Mouse (Mus musculus): ENCODE results near the gene Fam120b.

Fam120b gene

GRCm38 (mm10) chr17:15395997-15396675 is at the start of gene Fam120b:
Fam120b (plus strand) TSS chr17:15396202.
- DNase-seq (ENCODE audit: extremely low spot score, low read depth, low spot score): peak; percentile 75

DNA sequence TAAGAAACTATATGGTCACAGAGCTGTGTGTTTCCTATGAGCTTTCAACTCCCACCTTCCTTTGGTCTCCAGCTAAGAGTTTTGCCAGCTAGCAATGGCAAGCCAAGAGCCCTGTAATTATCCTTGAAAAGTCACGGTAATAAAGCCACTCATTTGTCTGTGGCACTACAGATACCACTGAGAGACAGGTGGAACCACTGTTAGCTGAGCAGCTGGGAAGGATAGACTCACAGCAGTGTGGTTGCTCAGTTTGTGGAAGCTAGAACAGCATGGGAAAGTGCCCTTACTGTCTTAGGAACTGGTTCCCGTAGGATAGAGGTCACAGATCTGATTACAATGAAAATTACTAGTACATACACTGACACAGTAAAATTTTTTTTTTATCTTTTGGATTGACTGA is 45.9 kb upstream of the Fam120b start:
- no peak for DNase-seq (ENCODE audit: extremely low spot score, low read depth, low spot score)

GRCm38 (mm10) chr17:15352869-15353610 is 43.0 kb upstream of the Fam120b start:
- DNase-seq (ENCODE audit: extremely low spot score, low read depth, low spot score): no peak

- no peak for DNase-seq (ENCODE audit: extremely low spot score, low read depth, low spot score)
Observed at GRCm38 (mm10) chr17:15354006-15354405, 42.0 kb upstream of the Fam120b start.

DNA sequence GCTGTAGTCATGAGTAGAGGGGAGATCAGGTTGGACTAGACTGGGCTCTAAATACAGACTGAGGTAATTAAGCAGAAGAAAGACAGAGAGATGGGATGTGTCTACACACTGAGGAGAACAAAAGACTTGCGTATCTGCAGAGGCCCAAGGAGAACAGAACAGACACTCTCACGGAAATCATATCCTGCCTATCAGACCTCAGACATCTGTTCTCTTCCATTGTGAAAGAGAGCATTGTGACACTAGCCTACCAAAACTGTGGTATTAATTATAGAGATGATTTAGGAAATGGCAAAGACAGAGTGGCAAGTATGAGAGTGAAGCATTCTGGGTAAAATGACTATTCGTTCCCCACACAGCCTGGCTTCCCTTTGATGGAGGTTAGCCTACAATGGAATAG is 40.9 kb upstream of the Fam120b start:
- DNase-seq (ENCODE audit: extremely low spot score, low read depth, low spot score): no peak

DNA sequence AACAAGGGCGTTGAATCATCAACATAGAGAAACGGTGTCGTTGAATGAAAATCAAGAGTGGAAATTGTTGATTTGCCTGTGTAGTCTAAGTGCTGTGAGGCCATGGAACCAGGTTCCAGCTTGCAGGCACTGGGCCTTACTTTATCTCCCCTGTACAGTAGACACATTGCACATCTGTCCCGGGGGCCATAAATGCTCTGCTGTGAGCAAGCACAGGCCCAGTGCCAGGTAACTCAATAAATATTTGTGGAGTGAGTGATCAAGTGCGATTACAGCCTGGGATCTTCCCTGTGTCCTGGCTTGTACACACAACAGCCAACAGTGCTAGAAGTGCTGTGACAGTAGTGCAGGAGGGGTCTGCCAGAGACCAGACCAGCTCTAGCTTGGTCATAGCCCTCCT is 39.5 kb upstream of the Fam120b start:
- DNase-seq (ENCODE audit: extremely low spot score, low read depth, low spot score): no peak

DNA sequence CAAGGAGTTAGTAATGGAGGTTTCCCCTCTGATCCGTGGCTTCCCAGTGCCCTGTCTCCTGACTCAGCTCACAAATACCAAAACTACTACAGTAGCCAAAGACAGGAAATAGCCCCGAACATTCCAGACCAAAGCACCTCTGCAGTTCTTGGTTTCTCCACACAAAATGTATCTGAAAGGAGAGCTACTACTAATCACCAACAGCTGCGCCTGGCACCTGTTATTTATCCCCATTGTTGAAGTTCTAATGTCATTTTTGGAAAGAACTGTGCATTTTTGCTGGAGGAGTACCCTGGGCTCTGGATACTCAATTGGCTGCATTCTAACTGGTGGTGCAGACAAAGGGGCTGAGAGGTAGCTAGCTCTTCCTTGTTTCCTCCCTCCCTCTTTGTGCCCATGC is 38.9 kb upstream of the Fam120b start:
- DNase-seq (ENCODE audit: extremely low spot score, low read depth, low spot score): no peak

GRCm38 (mm10) chr17:15363656-15364055 is 32.3 kb upstream of the Fam120b start:
- DNase-seq (ENCODE audit: extremely low spot score, low read depth, low spot score): no peak

GRCm38 (mm10) chr17:15365650-15366049 is 30.4 kb upstream of the Fam120b start:
- no peak for DNase-seq (ENCODE audit: extremely low spot score, low read depth, low spot score)

DNA sequence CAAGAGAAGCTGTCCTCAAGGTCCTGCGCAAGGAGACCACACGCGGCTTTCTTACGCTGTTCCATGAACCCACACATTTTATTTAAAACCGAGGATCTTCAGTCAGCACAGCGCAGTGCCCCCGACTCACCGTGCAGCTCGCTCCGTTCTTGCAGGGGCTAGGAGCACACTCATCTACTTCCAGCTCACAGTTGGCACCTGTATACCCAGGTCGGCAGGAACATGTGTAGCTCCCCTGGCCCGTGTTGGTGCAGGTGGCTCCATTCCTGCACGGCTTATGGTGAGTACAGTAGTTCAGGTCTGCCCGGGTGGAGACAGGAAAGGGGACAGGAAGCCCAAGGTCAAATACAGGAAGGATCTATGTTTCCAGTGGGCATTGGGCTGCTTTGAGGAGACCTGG is 25.6 kb upstream of the Fam120b start:
- DNase-seq (ENCODE audit: extremely low spot score, low read depth, low spot score): no peak

GRCm38 (mm10) chr17:15371967-15372835 is 23.8 kb upstream of the Fam120b start:
- no peak for DNase-seq (ENCODE audit: extremely low spot score, low read depth, low spot score)

DNA sequence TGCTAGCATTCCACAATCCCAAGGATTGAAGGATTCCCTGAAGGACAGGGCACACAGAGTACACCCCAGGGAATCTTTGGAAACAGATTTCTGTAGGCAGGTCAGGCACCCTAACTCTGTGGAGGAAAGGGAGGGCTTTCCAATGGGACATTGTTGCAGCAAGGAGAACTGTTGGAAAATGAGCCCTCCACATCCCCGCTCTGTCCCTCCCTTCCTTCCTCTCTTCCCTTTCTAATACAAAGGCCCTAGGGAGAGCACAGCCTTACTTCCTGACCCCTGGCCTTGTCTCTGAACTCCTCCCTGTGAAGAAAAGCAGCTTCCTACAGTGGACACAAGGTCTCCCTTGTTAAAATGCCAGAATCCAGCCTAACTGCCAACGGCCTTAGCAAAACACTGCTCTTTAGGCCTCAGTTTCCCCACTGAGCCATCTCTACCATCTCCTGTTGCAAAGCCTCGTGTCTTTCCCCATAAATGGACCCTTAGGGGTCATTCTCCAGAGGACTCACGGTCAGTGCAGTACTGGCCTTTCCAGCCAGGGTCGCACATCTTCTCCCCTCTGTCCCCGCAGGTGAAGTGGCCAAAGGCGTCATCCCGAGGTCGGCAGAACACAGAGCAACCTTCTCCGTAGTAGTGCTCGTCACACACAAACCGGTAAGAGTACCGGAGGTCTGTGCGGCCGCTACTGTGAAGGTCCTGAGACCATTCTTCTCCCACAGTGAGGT is 22.9 kb upstream of the Fam120b start:
- DNase-seq (ENCODE audit: extremely low spot score, low read depth, low spot score): no peak

DNA sequence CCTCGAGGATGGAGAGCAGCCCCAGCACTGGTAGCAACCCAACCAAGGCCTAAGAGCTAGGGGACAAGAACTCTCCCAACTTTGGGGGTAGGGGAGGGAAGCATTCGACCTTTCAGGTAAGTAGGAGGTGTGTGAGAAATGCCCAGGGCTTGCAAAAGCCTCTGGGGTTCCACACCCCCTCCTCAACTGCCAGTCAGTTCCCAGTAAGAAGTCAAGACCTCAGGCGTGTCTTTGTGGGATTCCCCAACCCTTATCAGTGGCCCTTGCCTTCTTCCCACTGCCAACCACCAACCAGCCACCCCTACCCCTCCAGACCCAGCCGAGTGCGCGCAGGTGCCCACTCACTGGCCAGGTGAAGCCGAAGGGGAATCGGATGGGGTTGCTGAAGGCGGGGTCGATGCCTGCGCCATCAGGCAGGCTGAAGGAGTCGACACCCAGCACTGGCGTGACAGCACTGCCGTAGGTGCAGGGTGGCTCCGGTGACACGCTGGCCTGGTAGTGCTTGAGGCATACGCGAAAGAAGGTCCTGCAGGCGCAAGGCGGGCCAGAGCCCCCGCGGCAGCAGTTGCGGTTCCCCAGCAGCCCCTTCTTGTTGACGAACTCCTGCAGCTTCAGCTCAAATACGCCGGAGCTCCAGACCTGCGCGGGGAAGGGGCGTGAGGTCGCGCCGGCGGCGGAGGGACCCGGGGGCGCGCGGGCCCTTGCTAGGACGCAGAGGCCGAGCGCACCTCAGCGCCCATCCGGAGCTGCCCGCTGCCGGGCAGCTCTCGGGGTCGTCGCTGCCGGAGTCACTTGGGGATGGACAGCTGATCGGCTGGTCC is 21.5 kb upstream of the Fam120b start:
- DNase-seq (ENCODE audit: extremely low spot score, low read depth, low spot score): no peak

DNA sequence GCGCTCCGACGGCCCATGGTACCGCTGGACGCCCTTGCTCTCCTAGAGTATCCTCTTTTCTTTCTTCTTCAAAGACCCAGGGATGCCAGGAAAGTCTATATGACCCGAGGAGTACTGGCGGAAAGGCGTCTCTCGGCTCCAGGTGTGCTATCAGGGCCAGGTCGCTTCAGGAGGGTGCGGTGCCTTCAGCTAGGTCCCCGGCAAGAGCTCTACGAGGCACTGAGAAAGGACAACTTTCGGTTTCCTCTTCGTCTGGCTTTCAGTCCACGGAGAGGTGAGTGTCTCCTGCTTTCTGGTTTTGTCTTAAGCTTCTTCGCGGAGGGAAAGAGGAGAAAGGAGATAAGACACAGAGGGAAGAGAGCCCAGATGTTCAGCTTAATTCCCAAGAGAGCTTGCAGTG is 20.8 kb upstream of the Fam120b start:
- DNase-seq (ENCODE audit: extremely low spot score, low read depth, low spot score): no peak

DNA sequence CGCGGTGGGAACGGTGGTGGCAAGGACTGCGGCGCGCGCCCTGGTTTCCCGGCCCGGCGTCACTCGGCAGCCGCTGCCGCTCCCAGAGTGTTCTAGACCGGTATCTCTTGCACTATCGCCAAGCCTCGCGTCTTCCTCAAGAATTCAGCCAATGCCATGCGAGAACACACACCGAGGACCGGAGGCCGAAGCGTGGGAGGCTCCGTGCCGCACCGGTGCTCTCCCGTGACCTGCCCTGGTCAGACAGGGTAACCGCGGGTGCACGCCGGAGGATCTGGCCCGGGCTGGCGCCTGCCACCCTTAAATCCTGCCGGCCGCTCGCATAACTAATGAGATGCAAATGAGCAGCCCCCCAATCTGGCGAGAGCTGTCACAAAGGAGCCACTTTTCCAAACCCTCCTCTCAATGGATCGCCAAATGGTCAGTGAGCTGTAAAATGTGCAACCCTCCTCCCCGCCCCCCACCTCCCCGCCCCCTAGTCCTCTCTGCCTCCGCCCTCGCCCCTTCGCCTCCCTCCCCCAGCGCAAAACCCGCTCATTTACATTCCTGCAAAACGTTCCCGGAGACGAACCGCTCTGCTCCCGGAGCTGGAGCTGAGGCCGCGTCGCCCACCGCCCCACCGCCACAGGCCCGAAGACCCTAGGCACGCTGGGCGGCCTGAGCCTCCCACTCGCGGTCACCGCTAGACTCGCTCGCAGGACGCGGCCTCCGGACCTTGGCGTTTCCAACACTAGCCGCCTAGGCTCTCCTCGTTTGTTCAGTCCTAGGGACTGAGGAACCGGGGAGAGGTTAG is 20.1 kb upstream of the Fam120b start:
- DNase-seq (ENCODE audit: extremely low spot score, low read depth, low spot score): no peak

GRCm38 (mm10) chr17:15376494-15377181 is 19.4 kb upstream of the Fam120b start, which contains the start of gene Dll1:
Dll1 (minus strand) TSS chr17:15376872.
- DNase-seq (ENCODE audit: extremely low spot score, low read depth, low spot score): no peak

DNA sequence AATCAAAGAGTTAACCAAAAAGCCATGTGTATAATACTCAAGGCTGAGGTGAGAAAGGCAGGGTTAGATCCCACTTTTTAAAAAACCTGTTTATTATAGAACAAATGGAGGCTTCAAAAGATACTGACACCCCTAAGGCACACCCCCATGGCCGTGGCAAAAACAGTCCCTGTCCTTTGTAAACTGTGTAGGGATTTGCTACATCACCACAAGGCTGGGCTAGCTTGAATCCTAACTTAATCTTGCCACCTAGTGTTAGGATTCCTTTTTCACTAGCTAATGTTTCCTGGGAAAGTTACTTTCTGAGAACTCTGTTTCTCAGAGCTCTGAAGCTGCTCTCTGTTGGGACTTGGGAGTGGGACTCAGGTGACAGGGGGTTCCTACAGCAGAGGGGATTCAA is 18.1 kb upstream of the Fam120b start:
- DNase-seq (ENCODE audit: extremely low spot score, low read depth, low spot score): no peak

GRCm38 (mm10) chr17:15378413-15379109 is 17.4 kb upstream of the Fam120b start:
- no peak for DNase-seq (ENCODE audit: extremely low spot score, low read depth, low spot score)

Data from hindlimb bud, embryonic 11.5 days (tissue).